Mouse (Mus musculus): ENCODE data around the gene Disc1. TPM values are rescaled to one million over a fixed set of nuclear protein-coding genes. Genes with fewer than 3 reads are reported as not detected.

The Disc1 gene
- total RNA-seq, 2 experiments from 2014 or later, result 1.6 to 1.9 TPM

DNA sequence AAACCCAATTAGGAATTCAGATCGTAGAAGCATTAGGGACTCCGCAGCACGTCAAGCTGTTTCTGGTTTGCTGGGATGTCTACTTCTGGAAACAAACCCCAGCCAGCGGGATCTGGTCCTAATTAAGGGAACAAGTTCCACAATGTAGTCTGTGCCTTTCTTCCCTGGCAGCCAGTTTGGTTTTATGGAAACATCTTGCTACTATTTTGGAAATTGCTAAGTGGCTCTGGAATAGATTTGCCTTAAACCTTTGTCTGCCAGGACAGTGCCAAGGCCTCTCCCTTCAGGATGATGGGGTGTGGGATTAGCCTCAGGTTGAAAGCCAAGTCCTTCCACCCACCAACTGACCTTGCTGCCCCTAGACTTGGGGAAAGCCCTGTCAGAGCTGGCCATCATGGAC lies 164.7 kb downstream of the Disc1 start:
- DNase-seq (ENCODE audit: low spot score in 2 of 2), result peak; percentile 51 to 56

DNA sequence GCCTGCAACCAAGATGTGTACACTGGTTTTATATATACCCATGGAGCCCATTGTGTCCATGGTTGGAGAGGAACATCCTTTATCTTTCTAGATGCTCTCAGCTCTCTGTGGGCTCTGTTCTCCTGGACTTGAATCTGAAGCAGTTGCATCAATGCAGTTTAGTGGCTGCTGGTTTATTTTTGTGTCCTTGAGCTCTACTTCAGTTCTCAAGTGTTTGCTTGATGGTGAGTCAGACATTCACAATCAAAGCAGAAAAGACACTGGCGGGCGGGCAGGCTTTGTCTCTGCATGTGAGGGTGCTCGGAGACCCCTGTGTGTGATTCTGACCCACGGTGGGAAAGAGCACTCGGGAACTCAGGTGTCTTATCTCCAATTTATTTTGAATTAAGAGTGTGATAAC lies 166.6 kb downstream of the Disc1 start:
- DNase-seq (ENCODE audit: low spot score in 2 of 2), result peak in 1 of 2 experiments; percentile 21

DNA sequence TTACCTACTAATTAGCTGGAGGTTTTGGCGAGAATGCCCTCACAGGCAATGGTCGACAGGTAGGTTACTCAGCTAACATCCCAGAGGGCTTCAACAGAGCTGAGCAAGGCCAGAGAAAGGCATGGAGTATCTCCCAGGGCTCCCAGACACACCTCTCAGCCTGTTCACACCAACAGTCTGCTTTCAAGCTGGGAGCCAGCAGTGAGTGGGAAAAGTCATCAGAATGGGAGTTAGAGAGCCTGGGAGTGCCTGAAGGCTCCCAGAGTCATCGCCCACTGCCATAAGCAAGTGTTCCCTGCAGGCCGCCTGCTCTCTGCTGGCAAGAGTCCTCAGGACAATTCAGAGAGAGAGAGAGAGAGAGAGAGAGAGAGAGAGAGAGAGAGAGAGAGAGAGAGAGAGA lies 167.1 kb downstream of the Disc1 start:
- peak in 1 of 2 experiments; percentile 30 for DNase-seq (ENCODE audit: low spot score in 2 of 2)

DNA sequence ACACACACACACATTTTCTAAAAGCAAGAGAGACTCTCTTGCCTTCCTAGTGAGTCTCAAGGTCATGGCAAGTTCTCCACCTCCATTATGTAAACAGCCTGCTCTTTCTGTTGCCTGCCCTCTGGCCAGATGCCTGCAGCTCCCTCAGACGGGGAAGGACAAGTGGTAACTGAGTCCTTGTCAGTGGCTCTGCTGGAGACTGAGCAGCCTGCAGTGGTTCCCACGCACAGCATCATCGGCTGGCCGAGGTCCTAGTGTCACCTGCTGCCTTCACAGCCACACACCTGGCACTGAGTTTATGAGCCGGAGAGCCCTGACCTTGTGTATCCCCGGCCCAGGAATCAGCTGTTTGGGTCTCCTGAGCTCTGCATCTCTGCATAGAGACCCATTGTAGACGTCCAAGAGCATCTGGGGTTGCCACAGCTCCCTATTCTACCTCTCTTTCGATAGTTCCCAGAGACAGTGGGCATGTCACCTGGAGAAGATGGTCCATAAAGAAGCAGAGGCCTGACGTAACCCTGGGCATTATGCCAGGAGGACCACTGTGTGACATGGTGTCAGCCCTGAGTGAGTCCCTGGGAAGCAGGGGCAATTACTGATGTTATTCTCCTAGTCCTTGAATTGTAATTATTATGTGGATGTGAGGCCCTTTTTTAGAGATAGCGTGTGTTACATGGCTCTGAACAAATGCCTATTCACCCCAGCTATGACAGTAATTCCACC lies 169.2 kb downstream of the Disc1 start:
- no peak for DNase-seq (ENCODE audit: low spot score in 2 of 2)

DNA sequence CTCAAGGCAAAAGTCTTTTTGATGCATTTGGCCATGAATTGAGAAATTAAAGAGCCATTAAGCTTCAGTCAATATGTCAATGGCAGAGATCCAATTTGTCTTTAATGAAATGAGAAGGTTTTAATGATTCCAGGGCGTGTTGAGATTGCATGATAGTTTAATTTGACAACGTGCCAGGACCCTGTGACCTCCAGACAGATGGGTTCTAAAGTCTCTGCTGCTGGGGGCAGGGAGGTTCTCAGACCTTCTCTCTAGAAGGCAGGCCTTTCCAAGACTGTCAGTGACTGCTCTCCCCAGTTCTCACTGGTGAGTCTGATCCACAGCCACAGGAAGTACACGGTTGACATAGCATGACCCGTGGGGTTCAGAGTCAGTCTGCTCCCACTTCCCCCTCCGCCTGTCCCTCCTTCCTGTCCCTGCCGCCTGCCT lies 170.3 kb downstream of the Disc1 start:
- no peak for DNase-seq (ENCODE audit: low spot score in 2 of 2)

DNA sequence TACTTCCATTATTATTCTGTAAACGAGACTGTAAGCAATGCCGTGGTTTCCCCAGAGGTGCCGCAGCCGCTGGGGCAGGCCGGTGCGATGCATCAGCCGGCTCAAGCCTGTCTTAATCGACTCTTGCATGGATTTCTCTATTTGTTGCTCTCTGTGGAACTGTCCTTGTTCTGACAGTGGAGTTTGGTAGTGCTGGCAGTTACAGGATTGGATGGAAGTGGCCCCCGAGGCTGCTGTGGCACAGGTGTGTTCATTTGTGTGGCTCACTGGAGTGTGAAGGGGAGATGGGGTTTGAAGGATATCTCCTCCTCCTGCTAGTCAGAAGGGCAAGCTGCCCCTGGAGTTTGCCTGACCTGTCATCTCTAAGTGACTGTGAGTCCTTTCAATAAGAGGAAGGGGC lies 171.3 kb downstream of the Disc1 start:
- DNase-seq (ENCODE audit: low spot score in 2 of 2), result no peak

DNA sequence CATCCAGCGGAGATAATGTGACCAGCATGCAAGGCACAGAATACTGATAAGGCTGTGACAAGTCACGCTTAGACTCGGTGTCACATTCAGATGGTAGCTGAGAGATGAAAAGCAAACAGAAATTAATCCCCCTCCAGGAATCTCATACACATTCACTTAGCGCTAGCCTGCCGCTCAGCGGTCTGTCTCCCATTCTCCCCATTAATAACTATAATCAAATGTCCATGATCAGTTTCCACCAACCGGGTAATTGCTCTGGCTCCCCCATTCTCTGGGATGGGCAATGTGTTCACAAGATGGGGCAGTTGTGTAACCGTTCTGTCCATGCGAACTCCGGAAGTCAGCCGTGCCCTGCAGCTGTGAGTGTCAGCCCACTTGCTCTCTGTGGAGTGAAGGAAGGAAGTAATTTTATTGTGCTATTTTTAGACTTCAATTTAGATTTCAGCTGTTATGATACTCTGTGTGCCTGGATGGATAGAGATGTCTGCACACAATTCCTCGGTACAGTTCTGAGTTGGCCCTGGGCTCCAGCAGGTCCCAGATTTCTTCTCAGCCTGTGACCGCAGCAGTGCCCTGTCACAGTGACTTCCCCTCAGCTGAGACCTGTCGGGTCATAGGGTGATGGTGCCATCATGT lies 173.1 kb downstream of the Disc1 start:
- no peak for DNase-seq (ENCODE audit: low spot score in 2 of 2)

DNA sequence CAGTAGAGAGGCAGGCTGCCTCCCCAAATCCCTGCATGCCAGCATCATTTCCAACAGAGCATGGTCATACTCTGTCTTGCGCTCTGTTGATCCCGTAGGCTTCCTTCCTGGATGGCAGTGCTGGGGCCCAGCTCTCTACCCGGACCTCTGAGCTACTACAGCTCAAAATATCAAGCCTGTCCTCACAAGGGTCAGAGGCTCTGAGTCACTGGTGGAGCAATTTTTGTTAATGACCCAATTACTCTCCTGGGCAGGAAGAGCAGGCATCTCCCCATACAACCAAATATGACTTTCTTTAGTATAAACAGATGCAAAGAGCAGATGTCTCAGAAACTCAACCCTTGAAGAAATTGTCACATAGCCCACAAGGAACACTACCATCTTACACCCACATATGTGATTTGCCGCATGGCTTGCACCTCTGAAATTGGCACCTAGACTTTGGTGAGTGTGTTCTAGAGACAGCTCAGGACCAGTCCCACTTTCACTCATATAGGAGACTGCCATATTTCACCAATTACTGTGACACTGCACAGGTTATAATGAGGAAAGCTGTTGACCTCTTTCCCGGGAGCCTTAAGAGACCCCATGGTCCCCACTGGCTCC lies 176.6 kb downstream of the Disc1 start:
- peak in 1 of 2 experiments; percentile 30 for DNase-seq (ENCODE audit: low spot score in 2 of 2)

DNA sequence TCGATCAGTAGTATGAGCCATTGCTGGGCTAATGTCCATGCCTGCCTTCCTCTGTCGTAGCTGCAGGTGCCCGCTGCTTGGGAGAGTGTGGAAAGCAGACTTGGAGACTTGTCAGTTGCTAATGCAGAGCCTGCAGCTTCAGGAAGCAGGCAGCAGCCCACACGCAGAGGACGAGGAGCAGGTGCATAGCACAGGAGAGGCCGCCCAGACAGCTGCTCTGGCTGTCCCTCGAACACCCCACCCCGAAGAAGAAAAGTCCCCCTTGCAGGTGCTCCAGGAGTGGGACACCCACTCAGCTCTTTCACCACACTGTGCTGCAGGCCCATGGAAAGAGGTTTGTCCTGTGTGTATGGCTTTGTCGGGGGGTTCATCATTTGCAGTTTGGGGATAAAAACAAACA lies 178.7 kb downstream of the Disc1 start:
- DNase-seq (ENCODE audit: low spot score in 2 of 2), result no peak

DNA sequence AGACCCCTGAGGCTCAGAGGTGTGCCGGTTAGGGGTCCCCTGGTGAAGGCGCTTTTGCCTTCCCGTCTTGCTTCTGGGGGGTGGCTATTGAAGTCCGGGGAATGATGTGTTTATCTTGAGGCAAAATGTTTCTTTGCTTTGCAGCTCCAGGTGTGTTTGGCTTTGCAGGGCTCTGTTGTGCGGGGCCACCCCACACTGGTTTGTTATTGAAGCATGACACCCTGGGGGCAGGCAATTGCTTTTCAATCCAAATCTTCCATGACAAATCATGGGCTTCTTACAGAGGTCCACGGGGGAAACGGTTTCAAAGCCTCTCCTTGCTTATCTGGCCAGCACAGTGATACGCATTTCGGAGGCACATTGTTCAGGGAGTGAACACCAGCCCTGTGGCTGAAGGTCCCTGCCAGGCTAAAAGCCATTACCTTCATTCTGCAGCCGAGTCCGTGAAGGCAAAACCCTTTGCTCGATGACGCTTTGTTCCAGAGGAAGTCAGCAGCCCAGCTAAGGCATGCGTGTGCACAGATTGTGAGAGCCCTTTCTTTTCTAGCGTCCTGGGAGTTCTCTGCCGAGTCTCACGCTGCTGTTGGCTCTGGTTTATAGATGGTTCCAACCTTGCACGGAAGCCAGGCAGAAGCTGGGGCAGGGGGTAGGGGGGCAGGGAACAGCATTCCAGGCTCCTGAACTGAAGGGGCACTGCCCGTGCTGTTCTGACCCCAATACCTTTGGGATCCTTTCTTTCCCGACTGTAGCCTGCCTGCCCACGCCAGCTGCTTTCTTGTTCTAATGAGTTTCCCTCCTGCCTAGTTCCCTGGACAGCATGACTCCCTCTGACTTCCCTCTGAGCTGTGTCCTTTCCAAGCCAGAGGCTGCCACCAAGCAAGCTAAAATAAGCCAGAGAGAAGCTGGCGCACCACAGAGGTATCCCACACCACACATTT lies 182.2 kb downstream of the Disc1 start:
- peak in 1 of 2 experiments; percentile 57 for DNase-seq (ENCODE audit: low spot score in 2 of 2)

DNA sequence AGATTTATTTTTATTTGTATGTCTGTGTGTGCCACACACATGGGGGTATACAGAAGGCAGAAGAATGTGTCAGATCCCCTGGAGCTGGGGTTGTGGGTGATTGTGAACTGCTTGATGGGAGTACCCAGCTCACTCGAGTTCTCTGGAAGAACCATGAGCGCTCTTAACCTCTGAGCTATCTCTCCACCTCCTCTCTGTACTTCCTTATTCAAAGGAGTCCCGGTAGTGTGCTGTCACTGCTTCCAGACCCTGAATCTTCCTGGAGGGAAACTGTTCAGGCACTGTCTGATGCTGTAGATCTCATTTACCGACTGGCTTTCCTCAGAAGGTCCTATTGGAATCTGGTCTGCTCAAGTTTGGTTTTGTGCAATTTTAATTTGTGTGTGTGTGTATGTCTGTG lies 186.8 kb downstream of the Disc1 start:
- DNase-seq (ENCODE audit: low spot score in 2 of 2), result no peak

DNA sequence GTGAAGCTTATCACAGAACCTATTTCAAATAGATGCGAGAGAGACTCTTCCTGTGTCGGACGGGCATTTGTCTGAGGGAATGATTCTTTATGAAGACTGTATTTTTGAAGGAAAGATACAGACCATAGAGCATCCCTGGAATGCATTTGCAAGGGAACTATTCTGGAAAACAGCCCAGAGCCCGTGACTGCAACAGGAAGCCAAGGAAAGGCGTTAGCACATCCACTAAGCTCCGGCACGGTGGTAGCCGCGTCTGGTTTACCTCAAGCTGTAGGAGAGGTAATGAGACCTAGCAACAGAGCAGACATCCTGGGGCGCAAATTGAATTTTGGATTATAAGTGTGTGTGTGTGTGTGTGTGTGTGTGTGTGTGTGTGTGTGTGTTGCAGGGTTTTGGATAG lies 188.4 kb downstream of the Disc1 start:
- no peak for DNase-seq (ENCODE audit: low spot score in 2 of 2)

DNA sequence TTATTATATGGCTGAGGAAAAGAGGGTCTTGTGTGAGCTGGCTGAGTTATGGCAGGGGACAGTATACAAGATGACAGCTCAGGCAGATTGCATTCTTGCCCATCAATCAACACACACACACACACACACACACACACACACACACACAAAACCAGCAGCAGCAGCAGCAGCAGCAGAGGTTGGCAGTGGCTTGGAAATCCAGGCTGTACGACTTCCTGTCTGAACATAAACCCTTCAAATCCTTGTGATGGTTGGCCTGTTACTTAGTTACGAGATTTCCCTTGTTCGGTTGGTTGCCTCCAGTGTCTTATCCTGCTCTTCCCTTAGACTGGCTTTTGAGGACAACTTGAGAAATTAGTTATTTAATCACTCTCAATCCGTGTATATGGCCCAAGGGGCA lies 188.9 kb downstream of the Disc1 start:
- no peak for DNase-seq (ENCODE audit: low spot score in 2 of 2)

DNA sequence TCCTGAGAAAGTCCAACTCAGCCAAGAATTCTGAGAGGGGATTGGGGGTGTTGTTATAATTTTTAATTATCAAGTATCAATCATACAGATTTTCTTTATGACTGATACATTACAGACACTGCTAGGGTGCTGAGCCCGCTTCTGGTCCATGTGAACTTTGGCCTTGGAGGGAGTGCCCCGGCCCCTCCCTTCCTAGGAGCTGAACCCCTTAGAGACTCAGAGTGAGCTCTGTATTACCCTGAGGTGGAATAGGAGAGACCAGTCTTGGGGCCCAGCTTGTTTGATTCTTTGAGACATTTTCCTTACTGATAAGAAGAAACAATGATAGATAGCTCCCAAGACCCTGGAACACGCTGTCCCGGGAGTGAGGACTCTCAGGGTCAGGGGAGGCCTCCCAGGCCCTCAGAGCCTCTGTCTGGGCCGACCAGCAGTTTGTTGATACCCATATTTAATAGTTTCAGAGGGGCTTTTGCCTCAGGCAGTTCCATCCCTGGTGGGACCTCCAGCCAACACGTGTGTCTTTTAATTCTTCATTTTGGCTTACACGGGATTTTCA lies 192.8 kb downstream of the Disc1 start:
- no peak for DNase-seq (ENCODE audit: low spot score in 2 of 2)

DNA sequence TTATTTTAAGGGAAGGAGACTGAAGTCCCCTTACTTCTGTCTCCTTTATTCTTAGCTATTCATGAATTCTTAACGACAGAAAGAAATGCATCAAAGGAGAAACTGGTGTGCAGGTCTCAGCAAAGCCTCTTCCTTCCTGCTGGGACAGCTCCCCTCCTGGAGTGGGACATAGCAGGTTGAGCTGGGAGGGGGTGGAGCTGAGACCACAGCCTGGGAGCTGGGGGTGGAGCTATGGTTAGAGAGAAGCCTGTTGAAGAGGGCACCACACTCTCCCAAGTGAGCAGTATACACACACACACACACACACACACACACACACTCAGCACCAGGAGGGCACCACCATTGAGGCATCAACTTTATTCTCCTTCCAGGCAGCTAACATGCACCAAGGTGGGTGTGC lies 193.4 kb downstream of the Disc1 start:
- DNase-seq (ENCODE audit: low spot score in 2 of 2), result no peak

DNA sequence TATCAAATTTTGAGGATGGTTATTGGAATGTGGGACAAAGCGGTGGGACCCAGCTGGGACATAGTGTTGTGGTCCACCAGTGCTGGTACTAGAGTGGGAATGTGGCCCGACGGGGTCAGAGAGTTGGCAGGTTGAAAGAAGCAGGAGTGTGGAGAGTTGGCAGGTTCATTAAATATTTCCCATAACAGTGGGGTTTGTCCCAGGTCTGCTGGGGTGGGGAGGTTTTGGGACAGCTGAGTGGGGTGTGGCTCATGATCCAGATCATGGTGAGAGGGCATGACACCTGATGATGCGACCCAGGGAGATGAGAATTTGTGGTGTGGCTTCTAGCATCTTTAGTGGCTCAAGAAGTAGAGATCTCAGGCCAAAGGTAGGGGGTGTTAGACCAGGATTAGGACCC lies 199.0 kb downstream of the Disc1 start:
- no peak for DNase-seq (ENCODE audit: low spot score in 2 of 2)

DNA sequence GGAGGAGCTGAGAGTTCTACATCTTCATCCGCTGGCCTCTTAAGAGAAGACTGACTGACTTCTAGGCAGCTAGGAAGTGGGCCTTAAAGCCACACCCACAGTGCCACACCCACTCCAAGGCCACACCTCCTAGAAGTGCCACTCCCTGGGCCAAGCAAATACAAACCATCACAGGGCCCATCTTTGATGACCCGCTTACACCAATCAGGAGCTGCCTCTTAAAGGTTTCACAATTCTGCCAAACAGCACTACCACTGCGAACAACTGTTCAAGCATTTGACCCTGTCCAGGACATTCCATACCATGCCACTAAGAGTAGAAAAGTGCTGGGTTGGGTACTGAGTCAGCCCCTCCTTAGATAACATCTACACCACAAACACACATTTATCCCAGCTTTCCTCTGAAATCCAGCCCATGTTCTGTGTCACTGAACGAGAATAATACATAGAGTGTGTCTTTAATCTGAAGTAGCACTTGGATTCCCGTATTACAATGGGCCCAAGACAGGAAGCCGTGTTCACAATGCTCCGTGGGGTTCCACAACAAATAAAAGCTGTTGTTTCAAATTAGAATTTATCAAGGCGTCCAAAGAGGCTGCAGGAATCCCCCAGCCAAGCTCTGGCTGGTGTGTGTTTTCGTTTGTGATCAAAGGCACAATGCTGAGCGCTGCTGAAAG lies 199.6 kb downstream of the Disc1 start:
- no peak for DNase-seq (ENCODE audit: low spot score in 2 of 2)

DNA sequence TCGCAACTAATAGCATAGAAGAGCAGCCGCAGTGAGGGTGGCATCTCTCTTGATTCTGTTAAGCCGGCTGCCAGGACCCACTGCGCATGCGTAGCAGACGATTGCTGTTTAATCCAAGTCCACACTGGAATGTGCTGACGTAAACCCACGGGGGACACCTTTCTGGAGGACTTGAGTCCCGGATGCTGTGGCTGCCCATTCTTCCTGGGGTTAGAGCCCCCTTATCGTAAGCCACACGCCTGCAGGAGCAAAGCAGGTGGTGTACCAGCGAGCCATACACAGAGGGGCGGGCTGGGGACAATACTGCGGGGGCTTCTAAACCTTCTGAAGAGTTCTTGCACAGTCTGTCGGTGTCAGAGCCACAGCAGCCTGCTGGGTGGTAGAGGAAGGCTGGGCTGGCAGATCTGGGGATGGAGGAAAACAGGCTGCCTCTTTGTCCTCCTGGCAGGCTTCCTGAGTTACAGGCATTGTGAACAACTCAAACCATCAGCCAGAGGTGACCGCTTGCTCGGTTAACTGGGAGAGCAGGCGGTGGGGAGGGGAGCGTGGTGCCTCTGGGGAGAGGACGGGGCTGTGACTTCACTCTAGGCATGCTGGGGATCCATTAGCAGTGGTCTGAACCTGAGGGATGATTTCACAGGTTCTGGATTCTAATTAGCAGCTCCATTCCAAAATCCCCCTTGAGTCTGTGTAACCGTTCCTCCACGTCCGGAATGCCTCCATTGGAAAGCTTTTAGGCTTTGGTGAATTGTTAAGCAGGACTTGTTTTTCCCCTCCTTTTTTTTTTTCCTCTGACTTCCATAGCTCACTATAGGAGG lies 200.4 kb downstream of the Disc1 start:
- peak; percentile 92 to 94 for DNase-seq (ENCODE audit: low spot score in 2 of 2)

DNA sequence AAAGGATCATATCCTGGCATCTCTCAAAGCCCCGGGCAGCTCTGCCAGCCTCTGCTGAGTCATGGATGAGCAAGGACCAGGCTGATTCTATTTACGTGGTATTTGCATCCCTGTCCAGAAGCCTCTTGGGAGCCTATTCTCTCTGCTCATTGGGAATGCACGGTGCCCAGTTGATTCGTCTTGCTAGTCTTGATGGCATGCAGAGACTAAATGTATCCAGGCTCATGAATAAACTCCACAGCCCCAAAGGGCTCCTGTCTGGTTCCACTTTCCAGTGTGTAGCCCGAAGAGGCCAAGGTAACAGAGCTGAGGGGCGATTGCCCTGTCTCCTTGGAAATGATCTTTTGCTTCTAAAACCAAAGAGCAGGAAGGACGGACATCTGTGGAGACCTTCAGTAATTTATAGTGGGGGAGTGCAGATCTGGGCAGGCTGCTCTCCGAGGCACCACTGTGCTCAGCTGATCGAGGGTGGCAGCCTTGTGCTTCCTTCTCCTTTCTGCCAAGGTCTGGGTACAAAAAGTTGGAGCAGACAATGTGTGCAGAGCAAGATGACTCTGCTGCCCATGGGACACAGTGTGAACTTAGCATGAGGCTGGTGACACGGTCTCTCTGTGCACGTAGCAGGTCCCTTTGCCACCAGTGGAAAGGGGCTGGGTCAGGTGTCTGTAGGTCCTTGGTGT lies 201.2 kb downstream of the Disc1 start:
- DNase-seq (ENCODE audit: low spot score in 2 of 2), result peak; percentile 53 to 61

Data from left cerebral cortex, adult 18-20 months (tissue).